ENCODE assay signal across 22 mouse cellular contexts in the genomic region with DNA sequence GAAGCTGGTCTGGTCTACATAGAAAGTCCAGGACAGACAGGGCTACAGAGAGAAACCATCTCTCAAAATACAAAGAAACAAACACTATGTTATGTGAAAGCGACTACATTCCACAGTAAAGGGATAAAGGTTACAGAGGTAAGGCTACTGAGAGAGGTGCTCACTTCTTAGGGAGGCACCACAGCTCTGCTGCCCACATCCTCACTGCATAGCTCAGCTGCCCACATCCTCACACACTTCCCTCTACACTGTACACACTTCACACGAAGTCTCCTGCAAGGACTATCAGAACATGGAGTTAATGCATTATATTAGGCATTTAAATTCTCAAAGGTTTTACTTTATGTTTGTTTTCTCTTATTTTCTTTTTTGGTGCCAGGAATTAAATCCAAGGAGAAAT. TPM values are rescaled to one million over a fixed set of nuclear protein-coding genes. Genes with fewer than 3 reads are reported as not detected.
DNase-seq lines count a peak whose midpoint lies in the region; ATAC-seq lines count a peak whose summit lies in the region.
"Had no signal": no experiment of that assay in that cellular context is flagged by ENCODE, and none has a peak within 500 bp of the region (broad histone marks: within the 10 kb centered on the region; RNA-seq: fewer than 3 reads in every experiment).

No protein-coding gene starts in this region.

- peak; percentile 5 for DNase-seq in CD4-positive, CD25-positive, alpha-beta regulatory T cell, adult 2 months (ENCODE audit: low read depth, low spot score)
- DNase-seq in T-cell, adult 2 months (ENCODE audit: low spot score) = peak; percentile 36
- peak; percentile 30 for DNase-seq in naive thymus-derived CD4-positive, alpha-beta T cell, adult 2 months (ENCODE audit: low read depth)
- DNase-seq in ovary, postnatal 36 days (ENCODE audit: low spot score) = no peak
- no peak for DNase-seq in left cerebral cortex, adult 11 months (ENCODE audit: low spot score)
- DNase-seq: adrenal gland, postnatal 14 days; cerebellum, adult 11-12 months; cerebellum, adult 9-10 months; cerebellum, postnatal 36 days; gastrocnemius, postnatal 10 days; heart, adult 2 months; heart, postnatal 14 days had no signal

- no peak for ATAC-seq in CD4-positive, CD25-positive, alpha-beta regulatory T cell, adult 4 months
- peak; percentile 89 to 92 for ATAC-seq in hematopoietic stem cell, adult 5-6 weeks (replicated peaks in 1 of 2; ENCODE audit: insufficient read depth in 1 of 2, low FRiP score in 2 of 2, low TSS enrichment in 1 of 2, low read depth in 1 of 2, poor library complexity in 2 of 2, severe bottlenecking in 2 of 2)
- ATAC-seq: forebrain, embryonic 15.5 days; inflammation-experienced regulatory T-cells, adult 6 months had no signal

RNA-seq across cellular contexts. Expression of a gene that starts 19.8 kb away (rescaled TPM):
- not detected for polyA plus RNA-seq in CD4-positive, CD25-positive, alpha-beta regulatory T cell, adult 4 months (2017; shearing (Covaris generic))
- total RNA-seq in hematopoietic stem cell, adult 5-6 weeks (2017) = not detected in 2 replicates
- total RNA-seq: adrenal gland, adult 18-20 months; adrenal gland, postnatal 14 days; gastrocnemius, postnatal 10 days; gastrocnemius, postnatal 4 days; heart, adult 2 months; heart, postnatal 14 days had no signal
- polyA plus RNA-seq: erythroblast, embryonic 14.5 days; frontal cortex, adult 2 months; heart, adult 2 months; inflammation-experienced regulatory T-cells, adult 6 months had no signal

RNA-seq across cellular contexts. Expression of a gene that starts 42.1 kb away (rescaled TPM):
- not detected for polyA plus RNA-seq in CD4-positive, CD25-positive, alpha-beta regulatory T cell, adult 4 months (2017; shearing (Covaris generic))
- total RNA-seq in hematopoietic stem cell, adult 5-6 weeks (2017) = 0.20 and 0.44 TPM in 2 replicates
- total RNA-seq: adrenal gland, adult 18-20 months had no signal
- polyA plus RNA-seq: embryonic facial prominence, embryonic 11.5 days; erythroblast, embryonic 14.5 days; G1E had no signal

RNA-seq across cellular contexts. Expression of a gene that starts 49.0 kb away (rescaled TPM):
- 10 to 100 TPM; 40.3 to 48.1 TPM for polyA plus RNA-seq in CD4-positive, CD25-positive, alpha-beta regulatory T cell, adult 4 months (2017; shearing (Covaris generic))
- total RNA-seq in hematopoietic stem cell, adult 5-6 weeks (2017) = 138 and 151 TPM in 2 replicates

Comparison
In these comparisons a context has a peak if more than half of its experiments do, and no peak if none do; other contexts are left out.
1. DNase-seq: peak in CD4-positive, CD25-positive, alpha-beta regulatory T cell, adult 2 months (single experiment), T-cell, adult 2 months (single experiment) and naive thymus-derived CD4-positive, alpha-beta T cell, adult 2 months (single experiment); none in ovary, postnatal 36 days (single experiment) and left cerebral cortex, adult 11 months (single experiment).